Mouse (Mus musculus) forebrain, embryonic 16.5 days (tissue): ENCODE measurements around the gene Glrb. TPM values are rescaled to one million over a fixed set of nuclear protein-coding genes. Genes with fewer than 3 reads are reported as not detected.

Experiments used
- ATAC-seq: fragments of 200-750 bp; cut with Nextera tagmentation; 2 replicates; pipeline ENCODE4 v1.8.0; 2017; ENCODE audit warnings: mild to moderate bottlenecking, moderate library complexity
- H3K27ac ChIP-seq: fragments of 300-500 bp; sonication (generic); 2 replicates; pipeline ENCODE4 v1.5.1; 2014; ENCODE audit warnings: low read length, control low read depth
- H3K27me3 ChIP-seq: fragments of 300-500 bp; sonication (generic); replicated peaks from 2 replicates; pipeline ENCODE4 v1.6.1; 2014; ENCODE audit warnings: low read length; ENCODE audit not compliant: control insufficient read depth, insufficient read depth
- H3K36me3 ChIP-seq: fragments of 300-500 bp; sonication (generic); 2 replicates; pipeline ENCODE4 v1.6.1; 2014; ENCODE audit not compliant: control insufficient read depth, insufficient read depth
- H3K4me1 ChIP-seq: fragments of 300-500 bp; sonication (generic); replicated peaks from 2 replicates; pipeline ENCODE4 v1.6.1; 2014; ENCODE audit warnings: low read length; ENCODE audit not compliant: control insufficient read depth, insufficient read depth
- H3K4me2 ChIP-seq: fragments of 300-500 bp; sonication (generic); 2 replicates; pipeline ENCODE4 v1.6.1; 2014; ENCODE audit warnings: mild to moderate bottlenecking, low read length, control low read depth
- H3K4me3 ChIP-seq: fragments of 300-500 bp; sonication (generic); replicated peaks from 2 replicates; pipeline ENCODE4 v1.5.1; 2014; ENCODE audit warnings: mild to moderate bottlenecking, low read length, control low read depth
- H3K9ac ChIP-seq: fragments of 300-500 bp; sonication (generic); replicated peaks from 2 replicates; pipeline ENCODE4 v1.6.1; 2014; ENCODE audit warnings: low read depth, low read length, control low read depth
- H3K9me3 ChIP-seq: fragments of 300-500 bp; sonication (generic); 2 replicates; pipeline ENCODE4 v1.6.1; 2016; ENCODE audit warnings: low read length; ENCODE audit not compliant: control insufficient read depth
- WGBS: fragments of 180-500 bp; shearing (Covaris S2); extraction: QIAGEN DNeasy Blood & Tissue Kit; methylation state at CpG from one replicate; pipeline ENCODE4 v1.1.7; 2014; 5-methylcytosine and 5-hydroxymethylcytosine counted together
- polyA plus RNA-seq: library from polyadenylated mRNA; unstranded; fragments of >200 nt; fragmentation: Nextera tagmentation; extraction: Ambion mirVana; gene quantifications from 2 replicates; pipeline ENCODE4 v1.2.1, GENCODE M21; 2015

The Glrb gene
- polyA plus RNA-seq, 1 experiment from 2014 or later, result 42.1 TPM

DNA sequence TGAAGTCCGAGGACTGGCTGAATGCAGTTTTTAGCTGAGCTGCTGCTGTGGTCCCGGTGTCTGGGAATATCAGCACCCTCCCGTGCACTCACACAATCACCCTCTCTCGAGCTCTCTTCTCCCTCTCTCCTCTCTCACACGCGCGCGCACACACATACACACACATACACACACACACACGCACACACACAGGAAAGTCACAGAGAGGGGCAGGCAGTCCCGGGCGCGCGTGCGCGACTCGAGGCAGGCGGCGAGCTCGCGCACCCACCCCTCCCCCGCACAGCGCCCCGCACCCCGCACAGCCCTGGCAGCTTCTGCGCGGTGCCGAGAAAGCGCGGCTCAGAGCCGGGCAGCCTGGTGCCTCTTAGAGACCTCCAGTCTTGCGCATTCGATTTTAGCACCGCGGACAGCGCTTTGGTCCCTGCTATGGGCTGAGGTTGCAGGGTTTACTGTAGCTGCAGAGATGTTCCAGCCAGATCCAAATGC is 110.8 kb downstream of the Glrb start, which contains the start of gene Gria2:
Gene Gria2, minus strand, starts transcription at position 240 of the 486 bp plus-strand sequence.
- 1% methylated on average over 35 of the region's 35 CpGs for WGBS
- Histone ChIP-seq H3K36me3 (no peaks in the 10 kb centered on the region), H3K4me3 (peak within 1 kb of the TSS; percentile 77), H3K27ac (peak within 1 kb of the TSS; percentile 98), H3K9ac (peak within 1 kb of the TSS; percentile 94), H3K4me1 (peaks cover 23% of the 10 kb centered on the region), H3K9me3 (no peaks in the 10 kb centered on the region), H3K4me2 (peak within 1 kb of the TSS; percentile 62), H3K27me3 (no peaks in the 10 kb centered on the region)
- peak; percentile 91 for ATAC-seq

DNA sequence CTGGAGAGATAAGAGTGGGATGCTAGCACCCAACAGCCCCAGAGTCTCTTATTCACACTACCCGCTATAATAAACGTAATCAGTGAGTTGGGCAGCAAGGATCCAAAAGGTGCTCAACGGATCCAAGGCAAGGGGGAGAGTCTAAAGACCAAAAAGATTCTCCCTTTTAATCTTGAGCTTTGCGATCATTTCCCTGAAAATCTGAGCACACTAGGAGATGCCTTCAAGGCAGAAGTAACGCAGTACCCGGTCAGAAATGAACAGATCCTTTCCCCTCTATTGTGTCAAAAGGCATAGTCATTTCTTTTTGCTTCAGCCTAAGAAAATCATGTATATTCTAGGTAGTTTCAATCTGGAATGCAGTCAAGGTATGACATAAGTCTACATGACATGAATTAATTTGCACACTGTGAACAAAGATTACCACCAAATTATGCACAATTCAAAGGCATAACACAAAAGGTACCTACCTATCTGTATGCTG is 111.6 kb downstream of the Glrb start:
- Histone ChIP-seq H3K4me1 (peaks cover 23% of the 10 kb centered on the region), H3K27ac (peak overlapping the region; percentile 98), H3K27me3 (no peaks in the 10 kb centered on the region), H3K36me3 (no peaks in the 10 kb centered on the region), H3K4me3 (peak overlapping the region; percentile 77), H3K9me3 (no peaks in the 10 kb centered on the region), H3K9ac (peak overlapping the region; percentile 94), H3K4me2 (peak overlapping the region; percentile 62)
- ATAC-seq, result 0 out of 2 replicates have a peak, but pooled peaks have one; percentile 0
- WGBS, result 3% methylated on average over 6 of the region's 6 CpGs

DNA sequence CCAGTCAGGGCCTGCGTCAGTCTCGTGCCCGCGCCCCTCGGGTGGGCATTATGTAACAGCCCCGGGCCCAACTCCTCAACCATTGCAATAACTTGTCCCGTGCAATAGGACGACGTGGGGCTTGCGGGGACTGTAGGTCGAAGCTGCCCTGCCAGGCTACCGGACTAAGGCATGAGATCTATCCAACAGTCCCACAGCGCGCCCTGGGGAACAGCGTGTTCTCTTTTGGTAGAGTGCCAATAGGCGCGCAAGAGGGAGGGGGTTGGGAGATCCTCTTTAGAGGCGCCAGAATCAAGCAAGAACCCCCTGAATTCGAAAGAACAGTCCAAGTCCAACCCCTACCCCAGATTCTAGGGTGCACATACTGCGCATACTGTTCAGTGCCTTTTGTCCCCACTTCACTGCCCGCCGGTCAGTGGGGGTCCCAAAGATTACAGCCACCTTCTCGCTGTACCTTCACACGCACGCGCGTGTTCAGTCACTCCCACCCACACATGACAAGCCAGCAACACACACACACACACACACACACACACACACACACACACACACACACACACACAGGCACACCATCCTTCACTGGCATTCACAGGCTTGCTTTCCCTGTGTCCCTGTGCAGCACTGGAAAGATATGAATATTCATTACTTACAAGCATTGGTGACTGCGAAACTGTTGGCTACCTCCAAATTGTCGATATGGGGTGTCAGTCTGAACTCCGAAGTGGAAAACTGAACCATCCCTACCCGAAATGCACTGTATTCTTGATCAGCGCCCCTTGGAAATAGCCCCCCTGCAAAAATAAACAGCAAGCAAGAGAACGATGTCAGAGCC is 112.2 kb downstream of the Glrb start:
- peak overlapping the region; percentile 94 for H3K9ac ChIP-seq
- peak overlapping the region; percentile 62 for H3K4me2 ChIP-seq
- H3K4me3 ChIP-seq, result peak overlapping the region; percentile 77
- peak; percentile 52 for ATAC-seq
- peaks cover 23% of the 10 kb centered on the region for H3K4me1 ChIP-seq
- no peaks in the 10 kb centered on the region for H3K27me3 ChIP-seq
- WGBS, result 1% methylated on average over 33 of the region's 33 CpGs
- H3K9me3 ChIP-seq, result no peaks in the 10 kb centered on the region
- peak overlapping the region; percentile 98 for H3K27ac ChIP-seq
- H3K36me3 ChIP-seq, result no peaks in the 10 kb centered on the region

DNA sequence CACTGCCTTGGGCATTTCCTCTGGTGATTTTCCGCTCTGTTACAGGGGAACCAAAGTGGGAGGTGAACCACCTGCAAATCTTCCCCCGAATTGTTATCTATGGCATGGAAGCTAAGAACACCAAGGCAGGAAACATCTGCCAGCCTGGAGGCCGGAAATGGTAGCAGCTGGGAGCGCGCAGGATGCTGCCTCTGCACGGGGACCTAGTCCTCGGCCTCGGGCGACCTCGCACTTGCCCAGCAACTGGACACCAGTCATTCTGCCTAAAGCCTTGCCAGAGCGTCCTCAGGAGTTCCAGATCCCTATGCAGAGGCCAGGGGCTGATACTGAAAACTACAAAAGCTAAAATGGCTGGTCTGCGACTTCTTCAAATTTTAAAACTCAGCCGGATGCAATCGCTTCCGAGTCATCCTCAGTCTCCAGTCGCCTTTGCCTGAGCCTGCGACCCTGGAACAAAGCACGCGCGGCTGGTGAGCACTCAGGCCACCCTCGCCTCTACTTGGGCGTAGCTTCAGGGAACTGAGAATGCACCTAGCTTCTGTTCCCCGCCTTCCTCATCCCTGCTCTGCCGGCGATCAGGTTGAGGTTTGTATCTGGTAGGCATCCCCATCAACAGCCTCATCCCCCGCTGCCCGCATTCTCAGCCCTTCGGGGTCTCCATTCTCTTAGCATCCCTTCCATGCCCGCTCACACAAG is 113.0 kb downstream of the Glrb start:
- H3K27me3 ChIP-seq, result no peaks in the 10 kb centered on the region
- no peaks in the 10 kb centered on the region for H3K9me3 ChIP-seq
- peak overlapping the region; percentile 94 for H3K9ac ChIP-seq
- H3K4me3 ChIP-seq, result peak overlapping the region; percentile 77
- WGBS, result 1% methylated on average over 29 of the region's 29 CpGs
- H3K27ac ChIP-seq, result peak overlapping the region; percentile 98
- H3K36me3 ChIP-seq, result no peaks in the 10 kb centered on the region
- ATAC-seq, result peak; percentile 7
- peaks cover 24% of the 10 kb centered on the region for H3K4me1 ChIP-seq
- H3K4me2 ChIP-seq, result peak overlapping the region; percentile 62

DNA sequence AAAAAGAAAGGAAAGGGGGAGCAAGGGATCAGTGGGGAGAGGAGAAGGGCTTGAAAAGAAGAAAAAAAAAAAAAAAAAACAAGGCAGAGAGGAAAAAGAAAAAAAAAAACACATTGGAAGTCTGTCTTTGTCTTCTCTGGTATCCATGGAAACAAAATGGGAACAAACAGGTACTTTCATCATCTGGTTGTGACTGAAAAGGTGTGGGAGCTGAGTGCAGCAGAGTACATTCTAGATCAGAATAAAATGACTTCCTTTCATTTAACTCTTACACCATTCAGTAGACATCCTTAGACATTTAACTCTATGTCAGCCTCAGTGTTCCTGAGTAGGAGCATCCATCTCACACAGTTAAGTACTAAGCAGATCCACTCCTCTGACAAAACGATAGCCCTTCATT is 115.5 kb downstream of the Glrb start:
- peak overlapping the region; percentile 62 for H3K4me2 ChIP-seq
- no peaks in the 10 kb centered on the region for H3K9me3 ChIP-seq
- H3K4me3 ChIP-seq, result peak overlapping the region; percentile 77
- H3K27ac ChIP-seq, result no peak overlapping the region
- no peaks in the 10 kb centered on the region for H3K36me3 ChIP-seq
- ATAC-seq, result no peak
- H3K9ac ChIP-seq, result 0 out of 2 replicates have a peak overlapping the region, but pooled peaks have one; percentile 17
- peaks cover 17% of the 10 kb centered on the region for H3K4me1 ChIP-seq
- WGBS, result 21% methylated on average over 1 of the region's 1 CpGs
- no peaks in the 10 kb centered on the region for H3K27me3 ChIP-seq

DNA sequence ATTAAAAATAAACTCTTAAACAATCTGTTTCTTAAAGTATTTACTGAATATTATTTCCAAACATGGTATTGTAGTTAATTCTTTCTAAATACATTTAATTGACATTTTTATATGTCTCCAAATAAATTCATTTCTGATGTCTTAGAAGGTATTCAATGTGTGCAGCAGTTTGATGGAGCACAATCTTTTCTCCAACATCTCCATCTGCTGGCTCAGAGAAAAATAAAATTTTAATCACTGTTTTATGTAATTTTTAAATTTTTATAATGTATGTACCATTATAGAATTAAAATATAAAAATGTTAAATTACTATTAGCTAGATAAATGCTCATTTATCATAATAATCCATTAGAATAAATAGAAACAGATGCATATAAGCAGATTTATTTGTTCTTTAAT is 116.7 kb downstream of the Glrb start:
- H3K27ac ChIP-seq, result no peak overlapping the region
- H3K4me3 ChIP-seq, result no peak overlapping the region
- no peaks in the 10 kb centered on the region for H3K27me3 ChIP-seq
- no peak overlapping the region for H3K4me2 ChIP-seq
- H3K4me1 ChIP-seq, result peaks cover 17% of the 10 kb centered on the region
- no peaks in the 10 kb centered on the region for H3K36me3 ChIP-seq
- ATAC-seq, result no peak
- no peaks in the 10 kb centered on the region for H3K9me3 ChIP-seq
- no peak overlapping the region for H3K9ac ChIP-seq

DNA sequence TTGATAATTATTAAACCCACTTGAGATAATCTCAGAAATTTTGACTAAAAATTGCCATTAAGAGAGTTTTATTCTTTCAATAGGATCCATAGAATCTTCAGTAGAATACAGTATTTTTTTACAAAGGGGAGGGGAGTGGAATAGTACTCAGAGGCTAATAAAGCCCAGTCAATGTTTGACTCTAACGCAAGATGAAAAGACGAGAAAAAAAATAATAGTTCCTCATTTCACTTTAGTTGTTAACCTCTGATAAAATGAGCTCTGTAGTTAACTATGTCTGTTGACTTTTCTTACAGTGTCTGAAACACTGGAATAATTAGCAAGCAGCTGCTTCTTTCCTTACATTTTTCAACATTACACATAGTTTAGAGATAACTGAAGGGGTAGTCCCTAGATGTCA is 118.2 kb downstream of the Glrb start:
- Histone ChIP-seq H3K27me3 (no peaks in the 10 kb centered on the region), H3K36me3 (no peaks in the 10 kb centered on the region), H3K9ac (no peak overlapping the region), H3K4me2 (no peak overlapping the region), H3K9me3 (no peaks in the 10 kb centered on the region), H3K4me1 (peaks cover 17% of the 10 kb centered on the region), H3K4me3 (no peak overlapping the region), H3K27ac (no peak overlapping the region)
- WGBS, result 89% methylated on average over 2 of the region's 2 CpGs
- no peak for ATAC-seq
